Mouse (Mus musculus): ENCODE measurements around the gene Agap1.
A peak's percentile ranks its signal among the peaks of the same experiment; 100 is the strongest.

Gene Agap1

GRCm38 (mm10) chr1:89775750-89776149 lies 321.1 kb downstream of the Agap1 start:
- DNase-seq = no peak

GRCm38 (mm10) chr1:89780675-89781074 lies 326.1 kb downstream of the Agap1 start:
- DNase-seq = no peak

- no peak for DNase-seq
Observed at GRCm38 (mm10) chr1:89781861-89782260, 327.3 kb downstream of the Agap1 start.

DNA sequence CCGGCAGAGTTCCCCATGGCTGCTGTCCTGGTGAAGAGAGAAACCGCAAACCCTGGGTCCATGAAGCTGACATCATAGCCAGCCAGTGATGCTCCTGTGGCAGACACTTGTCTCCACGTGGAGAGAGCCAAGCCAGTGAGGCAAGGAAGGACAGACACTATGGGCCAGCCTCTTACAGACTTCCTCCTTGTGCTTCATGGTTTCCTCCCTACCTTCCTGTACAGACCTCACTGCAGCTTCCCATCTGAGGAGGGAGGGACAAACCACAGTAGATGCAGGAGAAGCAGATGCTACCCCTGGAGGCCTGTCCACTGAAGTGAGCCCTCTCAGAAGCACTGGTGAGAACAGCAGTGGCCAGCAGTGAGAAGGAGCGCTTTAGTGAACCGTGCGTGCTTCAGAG lies 332.2 kb downstream of the Agap1 start:
- DNase-seq = no peak

GRCm38 (mm10) chr1:89798724-89799123 lies 344.1 kb downstream of the Agap1 start:
- no peak for DNase-seq

- no peak for DNase-seq
Observed at GRCm38 (mm10) chr1:89801506-89801905, 346.9 kb downstream of the Agap1 start.

- DNase-seq = no peak
Observed at GRCm38 (mm10) chr1:89804981-89805380, 350.4 kb downstream of the Agap1 start.

DNA sequence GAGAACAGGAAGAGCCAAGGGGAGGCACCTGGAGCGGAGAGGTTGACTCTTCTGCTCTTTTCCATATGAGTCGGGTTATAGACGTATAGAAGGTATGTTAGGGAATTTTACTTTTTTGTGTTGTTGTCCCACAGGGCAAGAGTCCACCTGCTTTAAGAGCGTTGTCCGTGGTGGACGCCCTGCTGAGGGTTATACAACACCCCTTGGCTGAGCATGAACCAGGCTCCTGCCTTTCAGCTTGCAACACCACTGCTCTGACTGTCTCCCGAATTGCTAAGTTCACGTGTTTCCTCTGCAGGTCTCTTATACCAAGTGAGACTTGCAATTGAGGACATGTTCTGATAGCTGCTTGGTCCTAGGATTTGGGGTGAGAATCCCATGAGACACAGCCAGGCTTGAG lies 358.2 kb downstream of the Agap1 start:
- DNase-seq = peak in 1 of 2 experiments; percentile 16

DNA sequence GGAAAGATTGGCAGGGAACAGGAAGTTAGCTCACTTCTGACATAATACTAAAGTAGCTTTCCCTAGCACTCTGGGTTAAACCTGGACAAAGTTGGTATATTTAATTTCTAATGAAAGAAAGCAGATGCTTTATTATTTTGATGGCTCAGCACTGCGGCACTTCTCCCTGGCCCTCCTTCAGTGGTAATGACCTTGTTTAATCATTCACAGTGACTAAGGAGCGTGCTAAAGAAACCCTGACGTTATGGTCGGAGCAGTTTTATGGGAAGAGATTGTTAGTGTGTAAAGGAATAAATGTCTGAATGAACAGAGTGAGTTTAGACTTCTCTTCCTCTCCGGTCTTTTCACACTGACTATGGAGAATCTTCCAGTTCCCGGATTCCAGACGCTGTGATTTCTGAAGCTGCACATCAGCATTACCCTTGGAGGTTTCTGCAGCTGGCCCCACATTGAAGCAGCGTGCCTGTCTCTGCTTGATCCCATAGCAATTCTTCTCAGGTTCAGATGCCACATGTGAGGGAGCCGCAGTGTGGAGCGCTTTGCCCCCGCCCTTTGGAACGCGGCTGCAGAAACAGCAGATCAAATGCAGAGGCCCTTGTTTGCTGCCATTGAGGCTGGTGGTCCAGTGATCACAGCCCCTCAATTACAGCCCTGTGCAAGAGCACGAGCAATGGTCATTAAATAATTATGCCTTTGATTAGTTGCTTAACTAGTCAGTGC lies 362.0 kb downstream of the Agap1 start:
- no peak for DNase-seq

GRCm38 (mm10) chr1:89821822-89822221 lies 367.2 kb downstream of the Agap1 start:
- DNase-seq = no peak

GRCm38 (mm10) chr1:89822431-89822830 lies 367.8 kb downstream of the Agap1 start:
- DNase-seq = no peak

GRCm38 (mm10) chr1:89823036-89823435 lies 368.4 kb downstream of the Agap1 start:
- DNase-seq = no peak

DNA sequence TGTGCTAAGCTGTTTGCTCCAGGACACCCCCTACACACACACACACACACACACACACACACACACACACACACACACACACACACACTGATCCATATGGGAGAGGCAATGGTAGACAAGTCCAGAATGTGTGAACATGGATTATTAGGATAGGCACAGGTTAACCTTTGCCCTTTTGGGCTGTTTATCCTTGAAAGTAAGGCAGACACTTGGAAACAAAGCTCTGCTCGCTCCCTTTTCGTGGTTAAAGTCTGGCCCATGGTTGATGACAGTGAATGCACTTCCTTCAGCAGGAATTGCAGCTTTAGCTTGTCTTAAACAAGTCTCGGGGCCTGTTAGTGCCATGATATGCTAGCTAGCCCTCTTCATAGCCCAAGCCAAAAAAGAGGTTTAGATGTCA lies 372.4 kb downstream of the Agap1 start:
- no peak for DNase-seq

DNA sequence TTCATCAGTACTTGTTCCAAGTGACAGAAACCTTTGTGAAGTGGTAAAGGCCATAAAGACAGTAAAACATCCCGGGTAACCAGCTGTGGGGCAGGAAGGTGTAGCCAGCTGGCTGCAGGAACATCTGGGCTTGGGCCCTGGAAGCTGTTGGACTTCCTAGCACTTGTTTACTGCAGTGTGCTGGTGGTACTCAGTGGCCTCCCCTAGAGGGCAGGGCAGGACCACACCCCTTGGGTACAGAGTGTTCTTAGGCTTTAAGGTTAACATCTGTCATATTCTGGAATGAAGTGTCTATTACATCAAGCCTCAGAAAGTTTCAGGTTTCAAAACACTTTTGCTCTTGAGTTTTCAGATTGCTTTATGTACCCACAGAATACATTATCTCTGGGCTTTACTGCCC lies 376.5 kb downstream of the Agap1 start:
- DNase-seq = no peak

DNA sequence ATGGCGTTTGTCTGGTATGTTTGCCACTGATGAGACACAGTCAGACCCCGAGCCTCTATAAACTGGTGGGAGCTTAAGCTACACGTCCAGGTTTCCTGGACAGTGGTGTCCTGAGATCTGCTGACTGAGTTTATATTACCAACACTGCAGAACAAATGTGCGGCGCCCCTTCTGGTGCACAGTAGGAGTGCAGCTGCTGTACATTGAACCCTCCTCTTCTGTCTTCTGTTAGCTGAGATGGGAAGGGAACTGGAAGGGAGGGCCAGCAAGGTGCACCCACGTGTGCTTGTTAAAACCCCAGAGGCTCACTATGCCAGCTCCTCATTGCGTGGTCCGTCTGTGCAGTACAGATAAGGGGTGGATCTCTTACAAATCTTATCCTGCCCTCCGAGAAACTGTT lies 389.5 kb downstream of the Agap1 start:
- no peak for DNase-seq

DNA sequence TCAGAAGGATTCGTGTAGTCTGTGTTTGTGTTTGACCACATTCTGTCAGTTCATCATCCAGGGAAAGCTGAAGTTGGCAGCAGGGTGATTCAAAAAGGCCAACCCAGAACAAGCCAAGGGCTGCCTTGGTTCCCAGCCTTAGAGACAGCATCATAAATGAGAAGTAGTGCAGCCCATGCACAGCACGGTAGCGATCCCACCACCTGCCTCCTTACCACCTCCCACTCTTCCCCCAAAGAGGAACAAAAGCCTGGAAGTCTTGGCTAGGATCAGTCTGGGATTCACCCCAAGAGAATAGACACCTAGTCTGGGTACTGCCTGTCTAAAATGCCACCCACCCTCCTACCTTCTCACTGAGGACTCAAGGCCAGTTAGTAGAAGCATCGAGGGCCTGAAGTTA lies 390.9 kb downstream of the Agap1 start:
- no peak for DNase-seq

DNA sequence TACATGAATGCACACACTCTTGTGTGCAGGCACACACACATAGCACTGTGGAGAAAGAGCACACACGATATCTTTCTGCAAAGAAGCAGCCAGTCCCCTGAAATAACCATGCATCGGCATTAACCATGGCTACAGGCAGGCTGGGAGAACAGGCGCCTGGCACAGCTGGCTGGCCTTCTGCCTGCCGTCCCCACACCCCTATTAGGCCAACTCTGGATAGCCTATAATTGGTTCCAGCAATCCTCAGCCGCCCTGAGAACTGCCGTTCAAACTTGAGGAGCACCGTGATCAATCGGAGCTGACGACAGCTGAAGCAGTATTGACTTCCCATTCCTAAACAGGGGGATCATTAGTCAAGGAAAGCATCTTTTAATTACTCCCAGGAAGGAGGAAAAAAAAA lies 391.5 kb downstream of the Agap1 start:
- no peak for DNase-seq

GRCm38 (mm10) chr1:89848356-89849039 lies 393.9 kb downstream of the Agap1 start:
- no peak for DNase-seq

DNA sequence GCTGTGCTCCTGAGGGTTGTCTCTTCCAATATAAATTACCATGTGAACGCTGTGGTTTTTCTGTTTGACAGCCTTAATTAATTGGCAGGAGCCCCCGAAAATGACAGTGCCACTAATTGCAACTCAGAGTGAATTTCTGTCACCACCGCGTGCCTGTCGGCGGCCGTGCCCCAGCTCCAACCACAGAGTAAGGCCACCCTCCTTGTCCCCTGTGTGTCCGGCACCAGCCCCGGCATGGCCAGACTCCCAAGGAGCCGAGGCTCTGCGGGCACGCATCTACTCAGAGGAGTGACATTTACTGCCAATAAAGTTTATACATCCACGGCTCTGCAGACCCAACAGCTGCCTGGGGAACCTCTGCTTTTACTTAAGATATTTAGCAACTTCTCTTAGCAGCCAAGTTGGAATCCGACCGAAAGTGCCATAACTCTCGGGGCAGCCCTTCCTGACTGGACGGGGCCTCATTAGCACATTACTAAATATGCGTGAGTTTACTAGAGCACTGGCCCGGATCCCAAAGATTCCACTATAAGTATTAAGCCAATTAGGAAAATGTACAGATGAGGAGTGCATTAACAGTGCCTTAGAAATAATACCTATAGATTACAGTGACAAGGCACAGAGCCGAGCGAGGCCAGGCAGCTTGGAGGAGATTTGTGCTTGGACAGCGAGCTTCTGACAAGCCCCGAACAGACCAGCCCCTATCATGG lies 394.7 kb downstream of the Agap1 start:
- no peak for DNase-seq

DNA sequence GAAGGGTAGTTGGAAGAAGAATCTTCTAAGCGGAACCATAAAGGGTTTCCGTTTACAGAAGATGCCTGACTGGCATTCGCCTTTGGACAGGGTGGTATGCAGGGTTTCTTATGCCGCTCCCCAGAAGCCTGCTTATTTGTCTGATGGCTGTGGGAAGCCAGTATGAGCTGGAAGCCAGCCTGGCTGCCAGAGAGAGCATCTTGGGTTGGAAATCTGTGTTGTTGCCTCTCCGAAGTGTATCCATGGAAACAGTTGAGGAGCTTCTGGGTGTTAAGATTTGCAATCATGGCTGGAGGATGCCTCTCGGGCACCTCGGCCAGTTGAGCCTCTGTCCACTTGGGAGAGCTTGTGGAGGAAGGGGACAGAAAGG lies 395.2 kb downstream of the Agap1 start:
- peak in 1 of 2 experiments; percentile 16 for DNase-seq

DNA sequence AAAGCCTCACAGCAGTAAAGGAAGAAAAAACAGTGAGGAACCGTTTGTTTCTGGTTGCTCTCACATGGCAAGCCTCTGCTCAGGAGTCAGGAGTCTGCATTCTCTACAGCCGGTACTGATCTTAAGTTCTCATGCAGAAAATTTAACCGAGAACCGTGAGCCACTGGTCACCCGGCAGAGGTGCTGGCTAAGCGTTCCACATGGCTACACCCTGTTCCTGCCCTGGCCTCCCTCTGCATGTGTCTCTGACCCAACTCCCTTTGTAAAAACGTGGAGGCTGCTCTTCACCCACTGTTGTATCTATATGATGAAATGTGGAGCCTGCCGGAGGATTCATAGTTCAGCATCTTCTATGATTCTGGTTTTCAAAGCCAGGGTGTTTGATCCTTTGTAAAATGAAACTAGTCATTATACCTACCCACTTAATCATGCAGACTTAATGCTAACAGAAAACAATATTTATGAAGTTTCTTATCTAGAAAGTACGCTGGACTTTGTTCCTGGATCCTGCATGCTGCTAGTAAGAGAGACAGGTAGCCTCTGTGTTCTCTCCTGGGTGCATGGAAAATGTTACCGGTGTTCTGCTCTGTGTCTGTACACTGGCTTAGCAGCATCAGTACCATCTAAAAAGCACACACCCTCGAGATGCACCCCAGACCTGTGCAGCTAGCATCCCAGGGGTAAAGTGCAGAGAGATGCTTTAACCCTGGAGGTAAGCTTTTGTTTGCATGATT lies 396.2 kb downstream of the Agap1 start:
- no peak for DNase-seq

DNA sequence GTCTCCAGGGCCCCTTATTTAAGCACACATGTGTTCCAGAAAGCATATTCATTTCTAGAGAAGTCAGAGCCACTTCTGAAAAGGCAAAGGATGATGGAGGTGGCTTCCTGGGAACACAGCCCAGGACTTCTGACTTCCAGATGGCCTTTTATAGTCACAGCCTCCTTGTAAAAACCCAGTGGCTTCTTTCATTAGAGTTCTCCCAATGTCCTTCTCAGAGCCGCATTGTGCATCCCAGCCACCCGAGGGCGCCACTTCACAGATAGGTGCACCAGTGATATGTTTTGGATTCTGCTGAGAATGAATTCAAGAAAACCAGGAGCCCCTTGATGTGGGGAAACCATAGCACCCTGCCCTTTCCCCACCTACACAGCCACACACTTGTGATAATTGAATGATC lies 404.6 kb downstream of the Agap1 start:
- peak; percentile 57 to 62 for DNase-seq

- DNase-seq = peak; percentile 59 to 60
Observed at GRCm38 (mm10) chr1:89860017-89860730, 405.6 kb downstream of the Agap1 start.

Data from cerebellum, postnatal 36 days (tissue).